Mouse (Mus musculus): ENCODE data around the gene Slc24a2. TPM values are rescaled to one million over a fixed set of nuclear protein-coding genes. Genes with fewer than 3 reads are reported as not detected.

Gene Slc24a2
- polyA plus RNA-seq, 1 experiment from 2014 or later = 8.2 TPM

- Histone ChIP-seq H3K9me3 (ENCODE audit: control insufficient read depth, low read length) (no peaks in the 10 kb centered on the region), H3K4me2 (ENCODE audit: low read depth, low read length) (no peak overlapping the region), H3K4me1 (ENCODE audit: control insufficient read depth, insufficient read depth, low read length) (no peaks in the 10 kb centered on the region), H3K9ac (replicated peaks; ENCODE audit: low read depth, low read length) (no peak overlapping the region), H3K4me3 (ENCODE audit: low read depth, low read length) (no peak overlapping the region), H3K27ac (ENCODE audit: low read depth, low read length) (no peak overlapping the region), H3K36me3 (ENCODE audit: control insufficient read depth, insufficient read depth, low read length) (no peaks in the 10 kb centered on the region), H3K27me3 (ENCODE audit: control insufficient read depth, insufficient read depth, low read length) (no peaks in the 10 kb centered on the region)
- WGBS = 52% methylated on average over 3 of the region's 3 CpGs
- no peak for ATAC-seq (ENCODE audit: low read depth)
Measured at GRCm38 (mm10) chr4:87021542-87021941, 208.7 kb downstream of the Slc24a2 start.

GRCm38 (mm10) chr4:87019486-87020105, 210.7 kb downstream of the Slc24a2 start:
- no peaks in the 10 kb centered on the region for H3K27me3 ChIP-seq (ENCODE audit: control insufficient read depth, insufficient read depth, low read length)
- WGBS = 57% methylated on average over 13 of the region's 13 CpGs
- no peaks in the 10 kb centered on the region for H3K9me3 ChIP-seq (ENCODE audit: control insufficient read depth, low read length)
- H3K27ac ChIP-seq (ENCODE audit: low read depth, low read length) = no peak overlapping the region
- H3K9ac ChIP-seq (replicated peaks; ENCODE audit: low read depth, low read length) = no peak overlapping the region
- no peaks in the 10 kb centered on the region for H3K4me1 ChIP-seq (ENCODE audit: control insufficient read depth, insufficient read depth, low read length)
- no peak overlapping the region for H3K4me3 ChIP-seq (ENCODE audit: low read depth, low read length)
- no peak overlapping the region for H3K4me2 ChIP-seq (ENCODE audit: low read depth, low read length)
- no peak for ATAC-seq (ENCODE audit: low read depth)
- H3K36me3 ChIP-seq (ENCODE audit: control insufficient read depth, insufficient read depth, low read length) = no peaks in the 10 kb centered on the region

GRCm38 (mm10) chr4:87018073-87018997, 211.9 kb downstream of the Slc24a2 start:
- 84% methylated on average over 9 of the region's 9 CpGs for WGBS
- no peak overlapping the region for H3K4me3 ChIP-seq (ENCODE audit: low read depth, low read length)
- no peaks in the 10 kb centered on the region for H3K36me3 ChIP-seq (ENCODE audit: control insufficient read depth, insufficient read depth, low read length)
- no peaks in the 10 kb centered on the region for H3K27me3 ChIP-seq (ENCODE audit: control insufficient read depth, insufficient read depth, low read length)
- H3K4me1 ChIP-seq (ENCODE audit: control insufficient read depth, insufficient read depth, low read length) = no peaks in the 10 kb centered on the region
- no peak overlapping the region for H3K4me2 ChIP-seq (ENCODE audit: low read depth, low read length)
- no peaks in the 10 kb centered on the region for H3K9me3 ChIP-seq (ENCODE audit: control insufficient read depth, low read length)
- no peak for ATAC-seq (ENCODE audit: low read depth)
- H3K27ac ChIP-seq (ENCODE audit: low read depth, low read length) = no peak overlapping the region
- H3K9ac ChIP-seq (replicated peaks; ENCODE audit: low read depth, low read length) = no peak overlapping the region

GRCm38 (mm10) chr4:87017464-87017863, 212.8 kb downstream of the Slc24a2 start:
- no peak overlapping the region for H3K27ac ChIP-seq (ENCODE audit: low read depth, low read length)
- no peaks in the 10 kb centered on the region for H3K36me3 ChIP-seq (ENCODE audit: control insufficient read depth, insufficient read depth, low read length)
- no peaks in the 10 kb centered on the region for H3K4me1 ChIP-seq (ENCODE audit: control insufficient read depth, insufficient read depth, low read length)
- H3K27me3 ChIP-seq (ENCODE audit: control insufficient read depth, insufficient read depth, low read length) = no peaks in the 10 kb centered on the region
- H3K4me3 ChIP-seq (ENCODE audit: low read depth, low read length) = no peak overlapping the region
- WGBS = 76% methylated on average over 3 of the region's 3 CpGs
- H3K9me3 ChIP-seq (ENCODE audit: control insufficient read depth, low read length) = no peaks in the 10 kb centered on the region
- no peak overlapping the region for H3K4me2 ChIP-seq (ENCODE audit: low read depth, low read length)
- no peak for ATAC-seq (ENCODE audit: low read depth)
- H3K9ac ChIP-seq (replicated peaks; ENCODE audit: low read depth, low read length) = no peak overlapping the region

GRCm38 (mm10) chr4:87015746-87016145, 214.5 kb downstream of the Slc24a2 start:
- Histone ChIP-seq H3K4me2 (ENCODE audit: low read depth, low read length) (no peak overlapping the region), H3K9ac (replicated peaks; ENCODE audit: low read depth, low read length) (no peak overlapping the region), H3K27ac (ENCODE audit: low read depth, low read length) (no peak overlapping the region), H3K27me3 (ENCODE audit: control insufficient read depth, insufficient read depth, low read length) (no peaks in the 10 kb centered on the region), H3K4me1 (ENCODE audit: control insufficient read depth, insufficient read depth, low read length) (no peaks in the 10 kb centered on the region), H3K4me3 (ENCODE audit: low read depth, low read length) (no peak overlapping the region), H3K36me3 (ENCODE audit: control insufficient read depth, insufficient read depth, low read length) (no peaks in the 10 kb centered on the region), H3K9me3 (ENCODE audit: control insufficient read depth, low read length) (no peaks in the 10 kb centered on the region)
- WGBS = 42% methylated on average over 4 of the region's 4 CpGs
- no peak for ATAC-seq (ENCODE audit: low read depth)

GRCm38 (mm10) chr4:87013721-87014620, 216.3 kb downstream of the Slc24a2 start:
- Histone ChIP-seq H3K27me3 (ENCODE audit: control insufficient read depth, insufficient read depth, low read length) (no peaks in the 10 kb centered on the region), H3K4me2 (ENCODE audit: low read depth, low read length) (no peak overlapping the region), H3K9ac (replicated peaks; ENCODE audit: low read depth, low read length) (no peak overlapping the region), H3K27ac (ENCODE audit: low read depth, low read length) (no peak overlapping the region), H3K4me3 (ENCODE audit: low read depth, low read length) (no peak overlapping the region), H3K9me3 (ENCODE audit: control insufficient read depth, low read length) (no peaks in the 10 kb centered on the region), H3K4me1 (ENCODE audit: control insufficient read depth, insufficient read depth, low read length) (no peaks in the 10 kb centered on the region), H3K36me3 (ENCODE audit: control insufficient read depth, insufficient read depth, low read length) (no peaks in the 10 kb centered on the region)
- ATAC-seq (ENCODE audit: low read depth) = no peak
- WGBS = 84% methylated on average over 7 of the region's 7 CpGs

GRCm38 (mm10) chr4:86992470-86992869, 237.8 kb downstream of the Slc24a2 start:
- no peak for ATAC-seq (ENCODE audit: low read depth)
- Histone ChIP-seq H3K27me3 (ENCODE audit: control insufficient read depth, insufficient read depth, low read length) (no peaks in the 10 kb centered on the region), H3K4me1 (ENCODE audit: control insufficient read depth, insufficient read depth, low read length) (no peaks in the 10 kb centered on the region; the same call in 1 of the 2 replicates), H3K4me3 (ENCODE audit: low read depth, low read length) (no peak overlapping the region), H3K9ac (replicated peaks; ENCODE audit: low read depth, low read length) (no peak overlapping the region), H3K4me2 (ENCODE audit: low read depth, low read length) (no peak overlapping the region), H3K36me3 (ENCODE audit: control insufficient read depth, insufficient read depth, low read length) (no peaks in the 10 kb centered on the region), H3K27ac (ENCODE audit: low read depth, low read length) (no peak overlapping the region), H3K9me3 (ENCODE audit: control insufficient read depth, low read length) (no peaks in the 10 kb centered on the region)
- WGBS = 68% methylated on average over 3 of the region's 3 CpGs

- 40% methylated on average over 6 of the region's 6 CpGs for WGBS
- Histone ChIP-seq H3K9me3 (ENCODE audit: control insufficient read depth, low read length) (no peaks in the 10 kb centered on the region), H3K9ac (replicated peaks; ENCODE audit: low read depth, low read length) (no peak overlapping the region), H3K4me1 (ENCODE audit: control insufficient read depth, insufficient read depth, low read length) (no peaks in the 10 kb centered on the region; the same call in 1 of the 2 replicates), H3K4me3 (ENCODE audit: low read depth, low read length) (no peak overlapping the region), H3K27ac (ENCODE audit: low read depth, low read length) (no peak overlapping the region), H3K4me2 (ENCODE audit: low read depth, low read length) (no peak overlapping the region), H3K27me3 (ENCODE audit: control insufficient read depth, insufficient read depth, low read length) (no peaks in the 10 kb centered on the region), H3K36me3 (ENCODE audit: control insufficient read depth, insufficient read depth, low read length) (no peaks in the 10 kb centered on the region)
- ATAC-seq (ENCODE audit: low read depth) = no peak
Measured at GRCm38 (mm10) chr4:86989301-86989700, 241.0 kb downstream of the Slc24a2 start.

Data from neural tube, embryonic 14.5 days (tissue).